Mouse (Mus musculus): Measurements from ENCODE around the gene Gm8220. TPM values are rescaled to one million over a fixed set of nuclear protein-coding genes. Genes with fewer than 3 reads are reported as not detected.
"Not testable (repeated sequence)": the region's sequence is repeated elsewhere in the genome, so short reads cannot be mapped to it uniquely, and the experiment has no call there.

Gene Gm8220
- not detected for total RNA-seq (2021)

DNA sequence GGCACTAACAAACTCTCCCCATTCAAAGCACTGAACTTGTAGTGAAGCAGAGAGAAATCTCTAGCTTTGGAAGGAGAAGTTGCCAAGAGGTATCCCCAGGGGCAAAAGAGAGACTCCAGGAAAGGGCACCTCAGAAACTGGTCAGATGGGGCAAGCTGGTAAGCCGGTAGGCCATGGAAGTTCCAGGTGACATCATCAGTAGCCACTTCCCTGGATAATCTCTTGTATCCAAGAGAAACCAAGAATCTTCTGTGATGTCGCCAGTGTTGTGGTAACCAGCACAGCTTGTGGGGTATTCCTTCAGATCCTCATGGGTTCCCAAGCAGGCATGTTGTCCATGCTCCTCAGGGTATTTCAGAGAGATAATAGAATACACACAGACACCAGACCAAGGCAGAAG is at the start of gene Gm8220:
Gm8220 (plus strand) TSS at position 301 of the 400 bp plus-strand sequence.
- DNase-seq = not testable (repeated sequence)

DNA sequence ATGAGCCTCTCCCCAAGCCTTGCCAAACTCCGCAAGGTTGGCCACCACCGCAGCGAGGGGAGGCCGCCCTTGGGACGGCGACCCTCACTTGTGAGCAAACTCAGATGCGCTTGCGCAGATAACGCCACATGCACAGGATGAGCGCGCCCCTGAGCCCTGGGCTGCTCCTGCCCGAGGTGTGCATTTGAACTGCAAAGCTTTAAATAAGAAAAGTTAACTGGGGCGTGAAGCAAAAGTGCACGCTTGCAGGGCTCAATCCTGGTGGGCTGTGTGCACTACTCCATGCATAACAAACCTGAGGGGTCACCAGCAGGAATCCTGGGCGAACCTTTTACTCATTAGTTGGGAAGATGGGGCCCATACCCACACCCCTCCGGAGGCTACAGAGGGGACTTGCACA is 37.3 kb upstream of the Gm8220 start:
- no peak for DNase-seq

DNA sequence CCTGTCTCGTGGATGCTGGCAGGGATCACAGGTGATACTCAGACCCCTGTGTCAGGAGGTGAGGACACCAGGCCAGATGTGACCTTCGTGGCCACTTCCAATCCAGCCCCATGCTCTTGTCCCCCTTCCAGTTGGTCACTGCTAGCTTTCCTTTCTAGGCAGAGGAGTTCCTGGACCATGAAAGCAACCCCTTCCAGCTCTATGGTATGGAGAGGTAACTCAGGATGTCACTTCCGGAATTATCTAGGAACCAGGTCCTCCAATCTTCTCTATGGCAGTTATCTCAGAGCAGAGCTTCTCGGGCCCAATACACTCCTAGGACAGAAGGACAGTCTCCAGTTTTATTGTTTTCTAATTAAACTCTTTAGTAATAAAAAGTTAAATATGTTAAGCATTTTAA is 26.7 kb downstream of the Gm8220 start:
- DNase-seq = not testable (repeated sequence)

- DNase-seq = not testable (repeated sequence)
Measured at GRCm38 (mm10) chr14:44338484-44338883, 53.1 kb downstream of the Gm8220 start, which contains the start of gene Gm5930. TSS of gene Gm5930 (minus strand) at chr14:44338584.

Other genes starting within 250 kb of the Gm8220 start
- gene Ear2, start 182.9 kb upstream of the Gm8220 start, total RNA-seq (2021) = under 1 TPM in 1 of 2 experiments, not detected in 1; 0.67 TPM
- not detected for gene Gm3327, start 161.7 kb upstream of the Gm8220 start, total RNA-seq (2021)
- gene Gm8212, start 87.9 kb upstream of the Gm8220 start, total RNA-seq (2021) = not detected
- gene 4930503E14Rik, start 72.3 kb upstream of the Gm8220 start, total RNA-seq (2021) = not detected
- gene Gm5930, start 53.0 kb downstream of the Gm8220 start, total RNA-seq (2021) = not detected
- not detected for gene Gm8229, start 79.8 kb downstream of the Gm8220 start, total RNA-seq (2021)
- not detected for gene Gm3371, start 125.1 kb downstream of the Gm8220 start, total RNA-seq (2021)
- gene Gm8232, start 148.1 kb downstream of the Gm8220 start, total RNA-seq (2021) = not detected
- not detected for gene BC061237, start 206.9 kb downstream of the Gm8220 start, total RNA-seq (2021)
- gene Gm17093, start 232.7 kb downstream of the Gm8220 start, total RNA-seq (2021) = not detected

All from heart, postnatal 4 days (tissue).